Mouse (Mus musculus) kidney, postnatal 10 days (tissue): ENCODE results near the gene Mpst.
A peak's percentile ranks its signal among the peaks of the same experiment; 100 is the strongest.

Source experiments
- DNase-seq: peaks from one replicate; pipeline ENCODE4 v3.0.0; 2021; ENCODE audit warnings: mixed read lengths

The Mpst gene

DNA sequence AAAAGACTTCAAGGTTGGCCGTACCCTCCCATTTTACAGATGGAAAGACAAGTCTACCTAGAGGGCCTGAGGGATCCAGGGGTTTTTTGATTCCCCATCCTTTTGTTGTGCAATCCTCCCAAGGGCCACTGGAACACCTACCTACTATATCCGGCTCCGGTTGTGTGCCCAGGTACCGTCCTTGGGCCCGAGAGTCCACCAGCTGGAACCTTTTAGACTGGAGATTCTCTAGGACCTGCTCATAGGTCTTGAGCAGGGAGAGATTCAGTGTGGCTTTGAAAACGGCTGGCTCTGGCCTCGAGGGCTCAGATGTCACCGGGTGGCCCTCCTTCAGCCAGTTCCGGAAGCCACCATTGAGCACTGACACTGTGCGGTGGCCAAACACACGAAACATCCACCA lies 1.1 kb upstream of the Mpst start:
- no peak for DNase-seq

DNA sequence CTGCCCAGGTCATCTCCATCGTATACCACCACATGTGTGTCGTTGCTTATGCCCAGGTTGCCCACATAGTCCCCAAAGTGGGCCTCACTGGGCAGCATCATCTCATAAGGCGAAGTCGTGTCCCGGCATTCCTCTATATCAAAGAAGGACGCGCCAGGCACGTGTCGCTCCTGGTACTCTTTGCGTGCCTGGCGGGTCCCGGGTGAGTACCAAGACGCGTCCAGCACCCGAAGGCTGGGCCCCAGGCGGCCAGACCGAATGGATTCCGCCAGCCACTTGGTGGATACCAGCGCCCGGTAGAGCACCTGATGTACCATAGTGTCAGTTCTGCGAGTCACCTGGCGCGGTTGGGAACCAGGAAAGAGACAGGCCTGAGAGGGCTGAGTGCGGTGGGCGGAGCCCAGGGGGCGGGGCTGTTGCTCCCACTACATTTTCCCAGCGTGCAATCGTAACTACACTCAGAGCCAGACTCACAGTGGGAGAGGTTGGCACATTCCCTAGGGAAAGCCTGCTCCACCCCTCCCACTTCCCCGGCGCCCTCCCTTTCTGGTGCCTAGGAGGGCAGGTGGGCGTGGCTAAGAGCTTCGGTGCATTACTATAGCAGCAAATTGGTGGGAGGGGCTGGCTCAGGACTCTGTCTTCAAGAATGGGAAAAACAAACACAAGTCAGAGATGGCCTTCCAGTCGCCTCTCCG lies 552 bp upstream of the Mpst start, which contains the start of gene Tst:
Tst (minus strand) TSS at position 391 of the 695 bp plus-strand sequence.
- peak; percentile 95 for DNase-seq

DNA sequence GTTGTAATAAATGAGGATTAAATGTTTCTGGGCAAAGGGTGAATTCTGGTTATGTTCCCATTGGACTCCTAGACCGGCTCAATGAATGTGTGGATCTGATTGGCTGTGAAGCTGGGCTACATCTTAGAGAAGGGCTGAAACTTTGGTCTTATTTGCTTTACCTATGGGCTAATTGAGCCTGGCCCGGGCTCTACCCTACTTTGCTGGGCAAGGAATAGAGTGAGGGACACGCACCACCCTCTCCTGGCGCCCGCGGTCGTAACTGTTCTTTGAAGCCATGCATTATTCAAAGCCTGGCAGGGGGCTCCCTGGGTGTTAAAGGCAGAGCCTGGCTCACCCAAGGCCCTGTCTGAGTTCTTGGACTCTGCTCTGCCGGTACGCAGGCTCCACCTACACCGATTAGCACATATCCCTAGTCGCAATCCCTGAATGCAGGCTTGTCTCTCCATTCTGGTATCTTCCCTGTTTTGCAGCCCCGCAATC lies 3.4 kb downstream of the Mpst start:
- DNase-seq, result peak; percentile 65

DNA sequence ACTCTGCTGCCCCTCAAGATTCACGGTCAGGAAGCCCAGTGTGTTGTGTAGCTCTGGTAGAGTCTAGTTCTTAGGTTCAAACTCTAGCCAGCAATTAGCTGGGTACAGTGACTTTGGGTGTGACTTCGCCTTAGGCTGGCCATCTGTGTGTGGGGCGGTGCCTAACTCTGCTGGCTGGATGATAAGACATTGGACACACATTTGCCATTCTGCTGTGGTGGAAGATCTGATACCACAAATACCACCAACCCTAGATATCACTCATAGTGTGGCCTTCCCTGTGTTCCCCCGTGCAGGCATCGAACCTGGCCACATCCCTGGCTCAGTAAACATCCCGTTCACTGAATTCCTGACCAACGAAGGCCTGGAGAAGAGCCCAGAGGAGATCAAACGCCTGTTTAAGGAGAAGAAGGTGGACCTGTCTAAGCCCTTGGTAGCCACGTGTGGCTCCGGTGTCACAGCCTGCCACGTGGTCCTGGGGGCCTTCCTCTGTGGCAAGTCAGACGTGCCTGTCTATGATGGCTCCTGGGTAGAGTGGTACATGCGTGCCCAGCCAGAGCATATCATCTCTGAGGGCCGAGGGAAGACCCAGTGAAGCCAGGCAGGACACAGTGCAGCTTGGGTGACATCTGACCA lies 7.0 kb downstream of the Mpst start:
- DNase-seq, result no peak

DNA sequence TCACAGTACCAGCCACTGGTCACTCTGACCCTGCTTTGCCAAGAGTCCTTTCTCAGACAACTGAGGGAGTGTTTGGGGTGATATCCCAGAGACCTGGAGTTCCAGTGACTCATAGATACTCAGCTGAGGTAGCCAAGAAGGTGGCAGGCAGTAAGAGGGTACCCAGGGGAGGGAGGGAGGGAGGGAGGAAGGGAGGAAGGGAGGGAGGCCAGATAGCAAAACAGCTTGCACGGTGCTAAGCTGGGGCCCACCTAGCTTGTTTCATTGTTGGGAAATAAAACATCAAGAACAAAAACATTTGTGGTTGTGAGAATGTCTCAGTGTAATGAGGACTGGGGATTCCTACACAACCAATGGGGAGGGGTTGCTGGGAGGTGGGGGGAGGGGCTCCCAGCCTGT lies 7.5 kb downstream of the Mpst start:
- no peak for DNase-seq

DNA sequence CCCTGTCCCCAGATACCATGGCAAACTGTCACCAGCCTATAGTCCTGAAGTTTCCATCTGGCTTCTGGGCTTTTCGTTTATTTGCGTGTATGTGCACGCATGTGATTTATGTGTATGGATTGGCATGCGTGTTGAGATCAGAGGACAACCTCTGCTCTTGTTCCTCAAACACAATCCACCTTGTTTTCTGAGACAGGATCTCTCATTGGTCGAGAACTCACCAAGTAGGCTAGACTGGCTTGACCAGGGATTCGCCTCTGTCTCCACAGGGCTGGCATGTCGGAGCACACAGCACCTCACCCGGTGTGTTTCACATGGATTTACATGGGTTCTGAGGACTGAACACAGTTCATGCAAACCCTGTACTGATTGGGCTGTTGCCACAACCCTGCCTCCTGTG lies 7.9 kb downstream of the Mpst start:
- no peak for DNase-seq

DNA sequence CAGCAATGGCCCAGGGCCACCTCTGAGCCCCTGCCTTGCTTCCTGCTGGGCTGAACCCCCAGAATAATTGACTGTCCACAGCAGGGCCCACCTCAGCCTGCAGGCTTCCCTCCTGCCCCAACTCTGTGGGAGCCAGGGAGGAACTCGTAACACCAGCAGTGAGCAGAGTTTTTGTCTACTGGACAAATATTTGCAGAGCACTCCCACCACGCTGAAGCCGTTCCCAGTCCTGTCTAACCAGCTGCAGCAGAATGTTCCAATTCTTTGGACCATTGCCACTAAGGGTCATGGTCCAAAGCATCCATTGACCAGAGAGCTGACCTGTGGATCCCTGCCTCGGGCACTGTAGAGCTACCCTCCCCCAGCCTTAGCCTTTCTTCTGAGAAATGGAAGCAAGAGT lies 10.7 kb downstream of the Mpst start:
- DNase-seq, result peak; percentile 79

DNA sequence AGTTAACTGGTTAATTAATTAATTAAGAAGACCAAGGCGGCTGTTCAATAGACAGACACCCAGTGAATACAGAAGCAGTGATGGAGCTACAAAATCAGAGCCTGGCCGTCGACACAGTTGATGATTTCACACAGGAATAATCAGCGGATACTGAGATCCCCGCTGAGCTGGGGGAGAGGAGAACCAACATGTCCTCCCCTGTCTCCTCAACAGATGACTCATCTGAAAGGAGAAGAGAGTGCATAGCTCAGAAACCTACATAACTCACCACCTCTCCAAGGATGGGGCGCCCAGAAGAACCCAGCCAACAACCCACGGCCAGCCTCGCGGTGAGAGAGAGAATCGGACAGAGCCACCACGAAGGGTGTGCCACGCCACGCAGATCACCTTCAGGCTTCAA lies 14.2 kb downstream of the Mpst start:
- DNase-seq, result no peak

DNA sequence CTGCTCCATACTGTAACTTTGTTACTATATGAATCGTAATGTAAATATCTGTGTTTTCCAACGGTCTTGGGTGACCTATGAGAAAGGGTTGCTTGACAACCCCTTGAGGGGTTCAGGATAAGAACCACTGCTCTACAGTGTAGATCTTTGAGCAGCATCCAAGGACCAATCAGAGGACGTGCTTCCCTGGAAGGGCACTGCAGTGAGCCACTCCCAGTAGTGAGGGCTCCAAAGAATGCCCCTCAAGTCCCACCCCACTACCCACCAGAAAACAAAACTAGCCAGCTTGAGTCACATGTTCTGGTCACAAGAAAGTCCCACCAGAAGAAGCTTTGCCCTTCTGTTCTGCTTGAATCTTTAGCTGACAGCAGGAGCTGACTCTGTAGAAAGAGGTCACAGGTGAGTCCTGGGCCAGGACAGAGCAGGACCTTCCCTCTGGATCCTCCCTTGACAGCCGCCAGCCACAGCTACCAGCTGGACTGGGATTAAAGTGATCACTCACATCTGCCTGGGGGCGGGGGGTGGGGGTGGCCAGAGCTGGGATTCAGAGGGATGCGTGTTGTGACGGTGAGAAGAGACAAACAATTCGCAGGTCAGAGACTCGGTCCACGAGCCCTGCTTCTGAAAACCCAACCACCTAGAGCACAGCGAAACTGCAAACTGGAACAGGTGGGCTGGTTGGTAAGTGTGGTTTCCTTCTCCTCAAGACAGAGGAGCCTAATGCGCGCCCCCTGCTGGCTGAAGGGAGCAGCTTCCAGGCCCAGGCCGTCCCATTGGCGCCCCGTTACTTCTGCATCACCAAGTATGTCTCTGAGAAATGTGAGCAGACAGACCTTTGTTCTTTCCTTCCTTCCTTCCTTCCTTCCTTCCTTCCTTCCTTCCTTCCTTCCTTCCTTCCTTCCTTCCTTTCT lies 16.1 kb downstream of the Mpst start:
- peak; percentile 89 for DNase-seq

DNA sequence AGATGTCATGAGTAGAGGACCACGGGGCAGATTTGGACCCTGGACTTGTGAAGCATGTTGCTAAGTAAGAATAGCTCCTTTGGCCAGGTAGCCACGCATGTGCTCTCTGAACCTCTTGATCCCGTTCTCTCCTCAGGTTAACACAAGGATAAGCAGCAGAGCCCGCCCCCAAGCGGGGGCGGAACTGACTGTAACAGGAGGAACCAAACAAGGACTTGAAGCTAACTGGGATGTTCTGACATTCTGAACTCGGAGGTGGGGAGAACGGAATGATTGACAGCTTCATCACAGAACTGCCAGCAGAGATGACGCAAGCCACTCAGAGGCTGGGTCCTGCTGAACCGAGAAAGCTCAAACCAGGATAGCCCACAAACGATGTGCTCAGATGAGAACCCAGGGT lies 18.3 kb downstream of the Mpst start:
- peak; percentile 57 for DNase-seq

DNA sequence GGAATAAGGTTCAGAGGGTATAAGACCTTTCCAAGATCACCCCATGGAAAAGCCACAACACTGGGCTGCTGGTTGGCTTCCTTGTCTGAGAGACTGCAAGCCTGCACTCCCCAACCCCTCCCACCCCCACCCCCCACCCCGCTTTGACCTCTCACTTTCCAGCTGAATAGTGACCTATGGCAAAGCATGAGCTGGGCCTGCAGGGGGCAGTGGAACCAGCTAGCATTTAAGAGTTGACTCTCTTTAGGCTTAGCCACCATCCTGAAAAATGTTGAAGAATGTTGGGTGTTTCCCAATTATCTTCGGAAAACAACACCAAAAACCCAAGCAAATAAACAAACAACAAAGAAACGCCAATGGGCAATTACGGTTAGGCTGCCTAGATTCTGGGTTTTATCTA lies 19.0 kb downstream of the Mpst start:
- DNase-seq, result peak; percentile 26

DNA sequence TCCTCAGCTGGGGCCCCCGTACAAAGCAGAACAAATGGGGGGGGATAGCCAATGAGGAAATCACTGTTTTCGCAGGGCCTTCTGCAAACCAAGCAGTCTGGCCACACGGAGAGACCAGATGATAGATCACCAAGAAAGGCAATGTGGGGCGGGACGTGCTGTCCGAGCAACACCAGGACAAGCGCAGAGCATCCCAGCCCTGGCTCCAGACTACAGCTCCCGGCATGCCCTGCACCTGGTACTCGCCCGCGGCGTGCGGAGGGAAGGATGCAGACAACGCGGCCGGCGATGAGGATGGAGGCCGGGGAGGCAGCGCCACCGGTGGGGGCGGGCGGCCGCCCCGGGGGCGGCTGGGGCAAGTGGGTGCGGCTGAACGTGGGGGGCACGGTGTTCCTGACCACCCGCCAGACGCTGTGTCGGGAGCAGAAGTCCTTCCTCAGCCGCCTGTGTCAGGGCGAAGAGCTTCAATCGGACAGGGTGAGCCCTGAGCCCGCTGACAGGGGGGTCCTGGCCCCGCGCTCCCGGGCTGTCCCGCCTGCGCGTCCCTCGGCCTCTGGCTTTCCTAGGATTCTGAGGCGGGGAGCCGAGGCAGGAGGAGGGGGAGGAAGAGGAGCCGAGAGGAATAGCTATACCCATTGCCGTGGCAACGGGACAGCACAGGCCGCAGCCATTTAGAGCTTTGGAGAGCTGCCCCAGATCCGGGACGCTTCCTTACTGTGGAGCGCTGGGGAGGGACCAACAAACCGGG lies 22.3 kb downstream of the Mpst start, which contains the start of gene Kctd17:
Kctd17 (plus strand) TSS at position 174 of the 748 bp plus-strand sequence.
- peak; percentile 90 for DNase-seq

DNA sequence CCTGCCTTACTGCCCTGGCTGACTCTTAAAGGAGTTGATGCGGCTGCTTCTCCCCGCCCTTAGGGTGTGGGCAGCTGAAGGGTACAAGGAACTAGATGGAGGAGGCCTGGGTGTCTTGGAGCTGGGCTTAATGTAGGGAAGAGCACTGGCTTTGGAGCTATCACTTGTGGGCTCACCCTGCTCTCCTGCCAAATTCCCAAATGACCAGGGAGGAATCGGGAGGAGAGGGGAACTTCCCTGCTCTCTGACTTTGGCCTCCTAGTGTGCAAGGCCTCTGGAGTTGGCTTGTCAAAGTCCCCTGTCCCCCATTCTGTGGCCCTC lies 22.9 kb downstream of the Mpst start:
- DNase-seq, result no peak

DNA sequence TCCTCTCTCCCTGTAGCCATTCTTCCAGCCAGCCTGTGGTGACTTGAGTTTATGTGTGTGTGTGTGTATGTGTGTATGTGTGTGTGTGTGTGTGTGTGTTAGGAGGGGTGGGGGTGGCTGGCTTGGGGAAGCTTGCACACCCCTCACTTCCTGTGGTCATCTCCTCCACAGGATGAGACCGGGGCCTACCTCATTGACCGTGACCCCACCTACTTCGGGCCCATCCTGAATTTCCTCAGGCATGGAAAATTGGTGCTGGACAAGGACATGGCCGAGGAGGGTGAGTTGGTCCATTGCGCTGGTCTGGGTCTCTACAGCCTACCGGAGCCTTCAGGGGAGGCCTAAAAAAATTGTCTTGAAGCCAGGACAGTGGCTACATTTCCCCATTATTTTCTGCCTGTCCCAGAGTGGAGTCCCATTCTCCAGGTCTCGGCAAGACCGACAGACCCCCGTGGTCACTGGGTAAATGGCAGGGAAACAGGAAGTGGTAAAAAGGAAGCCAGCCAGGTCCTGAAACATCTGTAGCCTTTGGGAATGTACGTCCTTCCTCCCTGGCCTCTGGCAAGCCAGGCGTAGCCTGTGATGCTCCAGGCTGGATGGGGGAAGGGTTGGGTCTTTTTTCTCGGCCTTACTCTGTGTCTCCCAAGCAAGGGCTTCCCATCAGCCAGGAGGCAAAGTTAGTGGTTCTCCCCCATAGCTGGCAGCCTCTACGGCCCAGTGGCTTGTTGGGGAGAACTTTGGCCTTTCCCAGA lies 23.8 kb downstream of the Mpst start:
- DNase-seq, result peak; percentile 65

DNA sequence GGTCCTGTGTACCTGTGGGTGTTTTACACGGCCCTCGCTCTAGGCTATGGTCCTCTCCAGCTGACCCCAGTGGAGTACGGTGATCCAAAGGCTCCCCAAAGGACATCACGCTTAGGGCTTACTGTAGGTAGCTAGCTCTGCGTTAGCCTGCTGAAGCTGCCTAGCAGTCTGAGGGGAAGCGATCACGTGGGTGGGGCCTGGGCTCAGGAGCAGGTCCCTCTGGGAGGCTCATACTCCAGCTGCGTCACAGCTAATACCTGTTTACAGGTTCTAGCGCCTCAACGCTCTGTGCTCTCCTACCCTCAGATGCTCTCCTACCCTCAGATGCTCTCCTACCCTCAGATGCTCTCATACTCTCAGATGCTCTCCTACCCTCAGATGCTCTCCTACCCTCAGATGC lies 24.7 kb downstream of the Mpst start:
- peak; percentile 35 for DNase-seq

DNA sequence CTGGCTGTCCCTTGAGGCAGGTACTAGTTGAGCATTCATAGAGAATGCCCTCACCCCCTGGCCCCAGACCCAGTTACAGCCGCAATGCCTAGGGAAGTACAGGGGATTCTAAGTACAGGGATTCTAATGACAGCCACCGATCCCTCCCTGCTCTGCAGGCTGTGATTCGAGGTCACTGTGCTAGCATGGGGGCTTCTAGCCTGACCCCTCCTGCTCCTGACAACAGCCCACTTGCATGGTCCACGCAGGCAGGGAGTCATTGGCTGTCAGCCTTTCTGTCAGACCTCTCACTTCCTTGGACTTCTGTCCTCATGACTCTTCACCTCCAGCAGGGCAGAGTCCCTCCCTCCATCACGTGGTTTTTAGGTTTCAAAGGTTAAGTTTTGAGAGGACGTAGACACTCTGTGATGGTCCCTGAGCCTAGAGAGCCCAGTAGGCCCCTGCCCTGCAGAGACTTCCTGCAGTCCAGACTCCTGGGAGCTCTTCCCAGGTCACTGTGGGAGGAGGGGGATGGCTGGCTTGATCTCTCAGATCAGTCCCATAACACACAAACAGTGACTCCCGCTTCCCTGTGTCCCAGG lies 25.4 kb downstream of the Mpst start:
- peak; percentile 56 for DNase-seq

DNA sequence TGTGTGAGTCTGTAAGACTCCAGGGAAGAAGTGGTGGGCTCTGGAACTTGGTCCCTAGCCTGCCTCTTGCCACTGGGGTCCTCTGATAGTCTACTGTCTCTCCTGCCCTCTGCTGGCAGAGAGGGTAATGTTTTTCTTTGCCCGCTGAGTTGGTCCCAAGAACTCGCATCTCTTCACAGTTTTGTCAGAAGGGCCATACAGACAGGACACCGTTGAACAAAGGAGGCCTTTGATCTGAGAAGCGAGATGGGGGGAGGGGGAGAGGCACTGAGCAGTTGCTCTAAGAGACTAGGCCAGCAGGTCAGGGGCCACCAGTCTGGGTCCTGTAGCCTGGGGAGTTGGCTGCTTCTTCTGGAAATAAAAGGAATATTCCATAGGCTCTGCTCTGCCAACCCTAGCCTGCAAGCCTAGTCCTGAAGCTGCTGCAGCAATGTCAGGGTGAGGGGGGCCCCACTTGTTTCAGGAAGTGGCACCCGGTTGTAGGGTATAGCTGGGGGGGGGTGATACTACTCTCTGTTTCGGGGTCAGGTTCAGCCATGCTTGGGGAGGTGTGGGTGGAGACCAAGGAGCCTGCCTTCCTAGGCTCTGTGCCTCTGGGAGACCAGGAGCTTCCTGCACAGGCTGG lies 28.8 kb downstream of the Mpst start:
- peak; percentile 70 for DNase-seq

DNA sequence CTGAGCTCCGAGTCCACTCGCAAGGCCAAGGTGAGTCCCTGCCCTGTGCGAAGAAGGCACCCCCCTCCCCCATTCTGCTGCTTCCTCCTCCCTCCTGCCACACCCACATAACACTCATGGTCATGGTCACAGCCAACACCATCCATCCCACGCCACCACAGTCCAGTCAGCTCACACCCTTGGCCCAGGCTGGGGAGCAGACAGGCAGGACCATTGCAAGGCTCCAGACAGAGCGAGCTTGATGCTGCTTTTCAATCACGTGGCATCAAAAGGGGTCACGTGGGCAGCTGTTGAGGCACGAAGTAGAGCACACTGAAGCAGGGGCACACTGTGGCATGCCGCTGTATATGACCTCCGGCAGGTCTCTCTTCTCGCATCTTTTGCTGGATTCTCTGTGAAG lies 29.5 kb downstream of the Mpst start:
- peak; percentile 13 for DNase-seq

DNA sequence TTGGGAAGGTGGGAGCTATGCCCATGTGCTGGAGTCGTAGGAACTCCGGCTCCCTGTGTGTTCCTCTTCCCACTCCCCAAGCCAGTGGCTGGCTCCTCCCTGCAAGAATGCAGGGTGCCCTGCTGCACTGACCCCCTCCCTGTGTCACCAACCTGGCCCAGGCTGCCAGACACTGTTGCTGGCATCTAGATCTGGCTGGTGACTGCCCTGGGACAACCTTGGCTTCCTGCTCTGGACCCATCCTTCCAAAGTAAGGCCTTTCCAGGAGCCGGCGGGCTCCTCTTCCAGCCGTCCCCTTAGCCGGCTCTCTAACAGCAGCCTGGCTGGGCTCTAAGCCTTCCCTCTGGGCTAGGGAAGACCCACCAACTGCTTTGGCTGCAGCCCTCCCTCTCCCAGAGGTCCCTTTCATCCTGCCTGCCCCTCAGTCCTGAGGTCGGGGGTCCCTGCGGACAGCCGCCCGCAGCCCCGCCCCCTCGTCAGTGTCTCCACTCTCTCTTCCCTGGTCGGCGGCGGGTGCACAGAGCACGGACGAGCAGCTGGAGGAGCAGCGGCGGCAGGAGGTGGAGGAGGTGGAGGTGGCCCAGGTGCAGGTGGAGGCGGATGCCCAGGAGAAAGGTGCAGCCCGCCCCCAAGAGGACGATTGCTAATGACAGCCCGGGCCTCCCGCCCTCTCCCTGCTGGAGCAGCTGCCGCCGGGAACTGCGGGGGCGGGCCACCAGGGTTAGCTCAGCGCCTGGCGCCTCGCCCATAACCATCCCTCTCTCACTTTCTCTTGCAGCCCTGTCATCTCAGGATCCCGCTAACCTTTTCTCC lies 30.4 kb downstream of the Mpst start:
- peak; percentile 93 for DNase-seq
